Mouse (Mus musculus) adipose tissue, adult 10 weeks (tissue): ENCODE data around the gene E030025P04Rik. TPM values are rescaled to one million over a fixed set of nuclear protein-coding genes. Genes with fewer than 3 reads are reported as not detected.

Experiments used
- polyA plus RNA-seq: library from polyadenylated mRNA; stranded (reverse); fragments of 350-450 nt; fragmentation: Illumina TruSeq; extraction: RNeasy Lipid Tissue Mini Kit (QIAGEN cat#74804); gene quantifications from one replicate; pipeline ENCODE4 v1.2.3, GENCODE M21; 2014; ENCODE audit warnings: low read depth, low replicate concordance

E030025P04Rik gene
- polyA plus RNA-seq: 0.40 TPM

DNA sequence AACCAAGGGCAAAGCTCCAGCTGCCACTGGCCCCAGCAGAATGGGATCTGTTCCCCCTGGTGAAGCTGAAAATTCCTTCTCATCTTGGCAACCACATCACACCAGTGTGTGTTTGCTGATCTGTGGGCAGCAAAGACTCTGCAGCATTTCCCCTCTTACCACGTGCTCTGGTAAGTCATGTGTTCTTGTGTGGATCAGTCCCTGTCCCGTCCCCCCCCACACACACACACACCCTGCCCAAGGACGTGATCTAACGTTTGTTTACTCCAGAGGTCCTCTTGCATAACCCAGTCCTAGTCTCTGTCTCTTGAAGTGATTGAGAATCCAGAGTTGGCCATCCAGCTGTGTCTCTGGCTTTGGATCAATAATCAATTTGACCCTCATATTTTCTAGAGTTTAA lies at the start of gene E030025P04Rik:
TSS of gene E030025P04Rik (minus strand) at position 134 of the 400 bp plus-strand sequence.

Other genes starting within 250 kb of the E030025P04Rik start
- gene Axin2, start 224.0 kb downstream of the E030025P04Rik start, polyA plus RNA-seq: 28.6 TPM
- 26.4 TPM for gene Rgs9, start 153.8 kb upstream of the E030025P04Rik start, polyA plus RNA-seq
- 20.8 TPM for gene Gna13, start 218.5 kb upstream of the E030025P04Rik start, polyA plus RNA-seq